Mouse (Mus musculus) v-Abl transformed pro-B cells (cell line): ENCODE measurements around the gene Gm49450.

ENCODE experiments used
- in situ Hi-C, 2 experiments: fragments of 400-800 bp; cut with MboI; formaldehyde crosslinking; loops; one replicate each; pipeline ENCODE4 v1.15.1; 2025; ENCODE audit not compliant: unreplicated experiment in 2 of 2

The Gm49450 gene

GRCm38 (mm10) chr15:98895635-98896589, 57.4 kb downstream of the Gm49450 start:
- in situ Hi-C loops, result loop anchor here in 1 of 2 experiments (10.0 kb wide), 1 partner anchor 209 kb away; no protein-coding TSS in a partner anchor

- in situ Hi-C loops, result loop anchor here (5.0 to 10.0 kb wide), 2 partner anchors 102 to 210 kb away; no protein-coding TSS in a partner anchor
Measured at GRCm38 (mm10) chr15:98894746-98895634, 58.4 kb downstream of the Gm49450 start.

- in situ Hi-C loops, result loop anchor here (5.0 to 10.0 kb wide), 2 partner anchors 103 to 211 kb away; no protein-coding TSS in a partner anchor
Measured at GRCm38 (mm10) chr15:98893940-98894745, 59.2 kb downstream of the Gm49450 start, which contains the start of gene Rhebl1. Gene Rhebl1, minus strand, starts transcription at chr15:98894540.

GRCm38 (mm10) chr15:98893036-98893435, 60.3 kb downstream of the Gm49450 start:
- in situ Hi-C loops, result loop anchor here (5.0 to 10.0 kb wide), 2 partner anchors 104 to 212 kb away; no protein-coding TSS in a partner anchor

GRCm38 (mm10) chr15:98891907-98892606, 61.3 kb downstream of the Gm49450 start:
- in situ Hi-C loops, result loop anchor here (5.0 to 10.0 kb wide), 2 partner anchors 105 to 213 kb away; no protein-coding TSS in a partner anchor

GRCm38 (mm10) chr15:98891198-98891742, 62.1 kb downstream of the Gm49450 start:
- in situ Hi-C loops, result loop anchor here (5.0 to 10.0 kb wide), 2 partner anchors 106 to 214 kb away; no protein-coding TSS in a partner anchor

- in situ Hi-C loops, result no loop called here
Measured at GRCm38 (mm10) chr15:98887526-98887925, 65.8 kb downstream of the Gm49450 start.

GRCm38 (mm10) chr15:98886667-98887387, 66.5 kb downstream of the Gm49450 start:
- in situ Hi-C loops, result no loop called here

- in situ Hi-C loops, result loop anchor here in 1 of 2 experiments (5.0 kb wide), 1 partner anchor 113 kb away; no protein-coding TSS in a partner anchor
Measured at GRCm38 (mm10) chr15:98884106-98884505, 69.2 kb downstream of the Gm49450 start.

GRCm38 (mm10) chr15:98883661-98884060, 69.7 kb downstream of the Gm49450 start:
- in situ Hi-C loops, result loop anchor here in 1 of 2 experiments (5.0 kb wide), 1 partner anchor 114 kb away; no protein-coding TSS in a partner anchor
